Mouse (Mus musculus) limb, embryonic 14.5 days (tissue): ENCODE measurements around the gene Phldb2. TPM values are rescaled to one million over a fixed set of nuclear protein-coding genes. Genes with fewer than 3 reads are reported as not detected.

ENCODE experiments used
- ATAC-seq: fragments of 200-750 bp; cut with Nextera tagmentation; 2 replicates; pipeline ENCODE4 v1.8.0; 2017; ENCODE audit warnings: low read depth, moderate number of reproducible peaks, moderate TSS enrichment; ENCODE audit not compliant: low FRiP score
- DNase-seq: peaks from one replicate; pipeline ENCODE4 v3.0.0-alpha.2; 2015; ENCODE audit warnings: low spot score
- H3K27ac ChIP-seq: fragments of 300-500 bp; sonication (generic); replicated peaks from 2 replicates; pipeline ENCODE4 v1.5.1; 2014; ENCODE audit warnings: low read depth, mild to moderate bottlenecking, low read length, moderate library complexity, mixed read lengths
- H3K27me3 ChIP-seq: fragments of 300-500 bp; sonication (generic); 2 replicates; pipeline ENCODE4 v1.6.1; 2014; ENCODE audit warnings: low read length, mixed read lengths; ENCODE audit not compliant: control insufficient read depth, insufficient read depth
- H3K36me3 ChIP-seq: fragments of 300-500 bp; sonication (generic); 2 replicates; pipeline ENCODE4 v1.6.1; 2014; ENCODE audit warnings: mild to moderate bottlenecking, low read length, moderate library complexity, mixed read lengths; ENCODE audit not compliant: control insufficient read depth, insufficient read depth
- H3K4me1 ChIP-seq: fragments of 300-500 bp; sonication (generic); 2 replicates; pipeline ENCODE4 v1.6.1; 2014; ENCODE audit warnings: antibody characterized with exemption, low read length, mixed read lengths; ENCODE audit not compliant: control insufficient read depth, insufficient read depth
- H3K4me2 ChIP-seq: fragments of 300-500 bp; sonication (generic); replicated peaks from 2 replicates; pipeline ENCODE4 v1.6.1; 2014; ENCODE audit warnings: low read depth, mild to moderate bottlenecking, low read length, moderate library complexity; ENCODE audit not compliant: severe bottlenecking
- H3K4me3 ChIP-seq: fragments of 300-500 bp; sonication (generic); replicated peaks from 2 replicates; pipeline ENCODE4 v1.5.1; 2014; ENCODE audit warnings: low read length
- H3K9ac ChIP-seq: fragments of 300-500 bp; sonication (generic); 2 replicates; pipeline ENCODE4 v1.6.1; 2014; ENCODE audit warnings: mild to moderate bottlenecking, low read depth, low read length, moderate library complexity; ENCODE audit not compliant: severe bottlenecking
- H3K9me3 ChIP-seq: fragments of 300-500 bp; sonication (generic); 2 replicates; pipeline ENCODE4 v1.6.1; 2016; ENCODE audit warnings: low read length; ENCODE audit not compliant: control insufficient read depth
- POLR2A ChIP-seq: fragments of 200-500 bp; IDR thresholded peaks from 2 replicates; pipeline ENCODE4 v1.8.0; 2012; ENCODE audit warnings: inconsistent platforms, mild to moderate bottlenecking, moderate library complexity, borderline replicate concordance; ENCODE audit not compliant: insufficient read depth, insufficient read length; ENCODE audit errors: extremely low read depth
- WGBS: fragments of 180-500 bp; shearing (Covaris S2); extraction: QIAGEN DNeasy Blood & Tissue Kit; methylation state at CpG from one replicate; pipeline ENCODE4 v1.1.7; 2014; 5-methylcytosine and 5-hydroxymethylcytosine counted together
- polyA plus RNA-seq, 2 experiments: library from polyadenylated mRNA; depleted of rRNA in 1 of 2; stranded (reverse) in 1 of 2; unstranded in 1 of 2; fragments of >200 nt; fragmentation: Nextera tagmentation in 1 of 2; extraction: Ambion mirVana in 1 of 2; gene quantifications; 2 replicates each; pipeline versions ENCODE4 v1.2.1 to v1.2.3; 2012 to 2014

Gene Phldb2
- polyA plus RNA-seq, 2 experiments, result 51.0 to 55.8 TPM

GRCm38 (mm10) chr16:45742615-45743476, 210.6 kb downstream of the Phldb2 start, which contains the start of gene Abhd10:
Abhd10 (minus strand) TSS chr16:45742955.
- peak; percentile 88 for DNase-seq
- WGBS, result 3% methylated on average over 39 of the region's 51 CpGs
- Histone ChIP-seq H3K4me2 (peak within 1 kb of the TSS; percentile 58), H3K9ac (peak within 1 kb of the TSS; percentile 79), H3K4me3 (peak within 1 kb of the TSS; percentile 51), H3K27ac (peak within 1 kb of the TSS; percentile 82), H3K36me3 (peaks cover 17% of the 10 kb centered on the region), H3K9me3 (no peaks in the 10 kb centered on the region), H3K27me3 (no peaks in the 10 kb centered on the region), H3K4me1 (0 out of 2 replicates have a peak, but pooled peaks cover 9% of the 10 kb centered on the region)
- TF ChIP-seq POLR2A, result peak; percentile 93
- peak; percentile 97 for ATAC-seq

GRCm38 (mm10) chr16:45737880-45738279, 215.5 kb downstream of the Phldb2 start:
- 89% methylated on average over 8 of the region's 8 CpGs for WGBS

GRCm38 (mm10) chr16:45736724-45737123, 216.7 kb downstream of the Phldb2 start:
- Histone ChIP-seq H3K4me1 (0 out of 2 replicates have a peak, but pooled peaks cover 6% of the 10 kb centered on the region), H3K36me3 (peaks cover 53% of the 10 kb centered on the region), H3K27me3 (no peaks in the 10 kb centered on the region), H3K9me3 (no peaks in the 10 kb centered on the region), H3K4me2 (no peak overlapping the region), H3K4me3 (no peak overlapping the region), H3K9ac (no peak overlapping the region), H3K27ac (no peak overlapping the region)
- no peak for ATAC-seq
- no peak for TF ChIP-seq POLR2A
- no peak for DNase-seq
- 97% methylated on average over 3 of the region's 3 CpGs for WGBS

More at GRCm38 (mm10) chr16:45737880-45738279, 215.5 kb downstream of the Phldb2 start:
- TF ChIP-seq POLR2A, result no peak
- Histone ChIP-seq H3K27me3 (no peaks in the 10 kb centered on the region), H3K9ac (no peak overlapping the region), H3K4me1 (0 out of 2 replicates have a peak, but pooled peaks cover 6% of the 10 kb centered on the region), H3K9me3 (no peaks in the 10 kb centered on the region), H3K27ac (no peak overlapping the region), H3K4me3 (no peak overlapping the region), H3K36me3 (peaks cover 44% of the 10 kb centered on the region), H3K4me2 (no peak overlapping the region)
- no peak for ATAC-seq
- no peak for DNase-seq

- no peak overlapping the region for H3K4me3 ChIP-seq
- no peak overlapping the region for H3K4me2 ChIP-seq
- peaks cover 27% of the 10 kb centered on the region for H3K36me3 ChIP-seq
- no peaks in the 10 kb centered on the region for H3K9me3 ChIP-seq
- 59% methylated on average over 5 of the region's 5 CpGs for WGBS
- H3K9ac ChIP-seq, result no peak overlapping the region
- no peak overlapping the region for H3K27ac ChIP-seq
- no peak for ATAC-seq
- no peak for DNase-seq
- no peaks in the 10 kb centered on the region for H3K27me3 ChIP-seq
- no peaks in the 10 kb centered on the region for H3K4me1 ChIP-seq
- TF ChIP-seq POLR2A, result no peak
Observed at GRCm38 (mm10) chr16:45729163-45729562, 224.2 kb downstream of the Phldb2 start.

- no peaks in the 10 kb centered on the region for H3K27me3 ChIP-seq
- no peaks in the 10 kb centered on the region for H3K4me1 ChIP-seq
- H3K9ac ChIP-seq, result peak overlapping the region; percentile 64
- H3K4me2 ChIP-seq, result peak overlapping the region; percentile 92
- H3K9me3 ChIP-seq, result no peaks in the 10 kb centered on the region
- 2% methylated on average over 10 of the region's 10 CpGs for WGBS
- no peak overlapping the region for H3K27ac ChIP-seq
- peak overlapping the region; percentile 51 for H3K4me3 ChIP-seq
- H3K36me3 ChIP-seq, result no peaks in the 10 kb centered on the region
- no peak for TF ChIP-seq POLR2A
- DNase-seq (no peak), ATAC-seq (peak; percentile 43; the same call in 1 of the 2 replicates)
Observed at GRCm38 (mm10) chr16:45724742-45725102, 228.7 kb downstream of the Phldb2 start.
